Mouse (Mus musculus): ENCODE measurements around the gene Abhd8. TPM values are rescaled to one million over a fixed set of nuclear protein-coding genes. Genes with fewer than 3 reads are reported as not detected.
A peak's percentile ranks its signal among the peaks of the same experiment; 100 is the strongest.

Gene Abhd8
- polyA plus RNA-seq, 1 experiment = 2.6 TPM

DNA sequence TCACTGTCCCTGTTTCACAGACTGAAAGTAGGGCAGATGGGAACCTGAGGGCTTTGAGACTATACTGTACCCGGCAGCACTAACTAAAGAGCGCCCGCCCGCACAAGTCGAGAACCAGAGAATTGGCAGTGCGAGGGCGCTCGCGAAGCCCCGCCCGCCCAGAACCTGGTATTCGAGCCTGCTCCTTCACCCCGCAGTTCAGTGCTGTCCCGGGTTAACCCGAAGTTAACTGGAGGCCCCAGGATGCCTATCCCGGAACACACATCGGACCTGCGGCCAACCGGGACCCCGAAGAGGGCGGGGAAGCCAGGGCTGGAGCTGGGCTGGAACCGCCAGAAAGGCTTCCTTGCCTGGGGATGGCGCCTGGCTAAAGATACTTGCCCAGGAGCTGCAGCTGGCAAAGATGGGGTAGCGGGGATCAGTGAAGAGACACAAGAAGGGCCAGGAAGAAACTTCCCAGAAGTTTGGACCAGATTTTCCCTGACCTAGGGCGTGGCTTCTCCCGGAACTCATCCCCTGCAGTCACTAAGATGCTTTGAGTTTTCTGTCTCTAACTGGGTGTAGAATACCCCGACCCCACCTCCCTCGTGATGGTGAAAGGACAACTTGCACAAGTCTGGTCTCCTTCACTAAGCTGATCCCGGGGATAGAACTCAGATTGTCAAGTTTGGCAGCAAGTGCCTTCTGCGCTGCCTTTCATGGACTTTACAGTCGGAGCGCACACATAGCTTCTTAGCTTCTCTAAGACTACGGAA lies 24.4 kb upstream of the Abhd8 start, which contains the start of gene Gtpbp3:
Gene Gtpbp3, plus strand, starts transcription at position 413 of the 755 bp plus-strand sequence.
- H3K27ac ChIP-seq (replicated peaks; ENCODE audit: low read depth, low read length) = peak within 1 kb of the TSS; percentile 80
- peaks cover 14% of the 10 kb centered on the region for H3K4me1 ChIP-seq (ENCODE audit: control insufficient read depth, insufficient read depth, insufficient read length, low read length)
- H3K4me3 ChIP-seq (ENCODE audit: insufficient read depth, low read depth, low read length) = peak within 1 kb of the TSS; percentile 70

DNA sequence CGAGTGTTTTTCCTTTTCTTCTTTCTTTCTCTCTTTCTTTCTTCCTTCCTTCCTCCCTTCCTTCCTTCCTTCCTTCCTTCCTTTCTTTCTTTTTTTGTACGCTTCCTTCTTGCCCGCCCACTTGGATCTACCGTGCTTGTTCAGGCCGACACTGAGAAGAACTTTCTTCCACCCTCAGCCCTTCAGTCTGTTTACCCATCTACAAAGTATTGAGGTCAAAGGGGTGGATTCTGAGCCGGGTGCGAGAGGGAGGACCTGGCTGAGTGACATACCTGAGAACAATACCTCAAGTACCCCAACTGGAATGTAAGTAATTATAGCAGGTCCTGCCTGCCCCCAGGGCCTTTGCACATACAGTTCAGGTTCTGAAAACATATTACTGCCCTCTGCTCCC lies 22.7 kb upstream of the Abhd8 start:
- H3K27ac ChIP-seq (replicated peaks; ENCODE audit: low read depth, low read length) = peak overlapping the region; percentile 68
- peaks cover 14% of the 10 kb centered on the region for H3K4me1 ChIP-seq (ENCODE audit: control insufficient read depth, insufficient read depth, insufficient read length, low read length)
- peak overlapping the region; percentile 33 for H3K4me3 ChIP-seq (ENCODE audit: insufficient read depth, low read depth, low read length)

DNA sequence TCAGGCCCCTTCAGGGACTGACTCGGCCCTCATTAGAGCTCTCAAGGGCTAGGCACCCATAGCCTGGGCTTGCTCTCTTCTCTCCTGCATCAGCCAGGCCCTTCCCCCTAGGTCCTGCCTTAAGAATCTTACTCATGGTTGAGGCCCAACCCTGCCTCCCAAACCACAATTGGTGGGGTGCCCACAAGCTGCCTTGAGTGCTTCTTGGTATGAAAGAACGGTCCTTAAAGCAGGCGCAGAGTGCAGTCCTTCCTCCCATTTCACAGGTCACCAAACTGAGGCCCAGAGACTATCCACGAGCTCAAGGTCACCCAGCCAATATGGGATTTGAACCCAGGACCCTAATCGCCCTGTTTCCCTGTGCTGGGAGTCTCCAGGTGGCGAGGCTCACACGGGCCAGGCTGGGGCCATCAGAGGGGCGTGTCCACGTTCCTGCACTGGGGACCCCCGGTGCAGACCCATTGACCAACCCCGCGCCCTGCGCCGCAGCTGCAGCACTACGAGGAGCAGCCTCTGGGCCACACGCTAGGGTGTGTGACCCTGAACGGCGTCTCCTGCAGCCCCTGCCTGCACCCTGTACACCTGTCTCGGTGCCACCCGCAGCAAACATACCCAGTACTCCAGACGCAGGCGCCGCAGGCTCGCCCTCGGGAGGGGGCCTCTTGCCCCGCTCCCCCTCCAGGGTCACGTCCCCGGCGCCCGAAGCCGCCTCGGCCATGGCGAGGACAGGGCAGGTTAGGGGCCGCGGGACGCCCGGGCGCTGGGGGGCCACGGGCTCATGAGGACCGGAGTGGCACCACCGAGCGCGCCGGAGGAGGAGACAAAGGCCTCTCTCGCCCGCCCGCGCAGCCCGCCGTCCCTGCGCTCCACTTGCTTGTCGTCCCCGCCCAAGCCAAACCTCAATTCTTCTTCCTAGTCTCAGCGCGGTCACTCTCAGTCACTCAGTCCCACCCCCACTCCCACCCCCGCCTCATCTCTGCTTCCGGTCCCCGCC lies 22.0 kb upstream of the Abhd8 start, which contains the start of gene Ano8:
Gene Ano8, minus strand, starts transcription at position 822 of the 994 bp plus-strand sequence.
- peaks cover 14% of the 10 kb centered on the region for H3K4me1 ChIP-seq (ENCODE audit: control insufficient read depth, insufficient read depth, insufficient read length, low read length)
- peak within 1 kb of the TSS; percentile 68 for H3K27ac ChIP-seq (replicated peaks; ENCODE audit: low read depth, low read length)
- H3K4me3 ChIP-seq (ENCODE audit: insufficient read depth, low read depth, low read length) = peak within 1 kb of the TSS; percentile 86

DNA sequence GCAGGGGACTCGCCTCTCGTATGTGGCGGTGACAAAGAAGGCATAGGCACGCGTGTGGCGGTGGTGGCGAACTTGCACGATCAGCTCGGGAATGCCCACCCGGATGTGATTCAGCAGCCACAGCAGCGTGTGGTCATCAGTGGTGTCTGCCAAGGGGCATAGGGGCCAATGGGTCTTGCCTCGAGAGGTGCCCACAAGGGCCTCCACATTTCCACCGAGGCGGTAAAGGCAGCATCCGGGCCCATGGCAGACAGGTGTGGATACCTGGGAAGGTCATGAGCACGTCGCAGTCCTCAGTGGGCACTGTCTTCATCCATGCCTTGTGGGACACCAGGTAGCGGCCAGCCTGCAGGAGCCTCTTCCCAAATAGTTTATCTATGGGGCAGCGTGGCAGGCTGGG lies 21.3 kb upstream of the Abhd8 start:
- peaks cover 14% of the 10 kb centered on the region for H3K4me1 ChIP-seq (ENCODE audit: control insufficient read depth, insufficient read depth, insufficient read length, low read length)
- peak overlapping the region; percentile 86 for H3K4me3 ChIP-seq (ENCODE audit: insufficient read depth, low read depth, low read length)
- H3K27ac ChIP-seq (replicated peaks; ENCODE audit: low read depth, low read length) = no peak overlapping the region

DNA sequence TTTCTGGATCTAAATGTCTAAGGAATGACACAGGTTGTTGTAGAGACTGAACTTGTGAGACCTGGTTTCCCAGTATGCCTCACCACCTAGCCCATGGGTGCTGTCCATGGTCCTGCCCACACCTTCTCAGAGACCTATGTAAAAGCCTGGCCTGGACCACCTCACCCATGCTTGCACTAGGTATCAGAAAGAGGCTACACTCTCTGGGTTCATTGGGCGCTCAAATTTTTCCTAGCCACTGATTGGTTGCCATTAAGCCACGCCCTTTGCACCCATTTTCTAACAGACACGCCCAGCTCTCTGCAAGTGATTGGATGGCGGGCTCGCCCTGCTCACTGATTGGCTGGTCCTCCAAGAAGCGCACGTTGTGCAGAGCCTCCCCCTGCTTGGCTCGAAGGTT lies 20.5 kb upstream of the Abhd8 start:
- Histone ChIP-seq H3K4me3 (ENCODE audit: insufficient read depth, low read depth, low read length) (no peak overlapping the region), H3K4me1 (ENCODE audit: control insufficient read depth, insufficient read depth, insufficient read length, low read length) (peaks cover 9% of the 10 kb centered on the region), H3K27ac (replicated peaks; ENCODE audit: low read depth, low read length) (no peak overlapping the region)

DNA sequence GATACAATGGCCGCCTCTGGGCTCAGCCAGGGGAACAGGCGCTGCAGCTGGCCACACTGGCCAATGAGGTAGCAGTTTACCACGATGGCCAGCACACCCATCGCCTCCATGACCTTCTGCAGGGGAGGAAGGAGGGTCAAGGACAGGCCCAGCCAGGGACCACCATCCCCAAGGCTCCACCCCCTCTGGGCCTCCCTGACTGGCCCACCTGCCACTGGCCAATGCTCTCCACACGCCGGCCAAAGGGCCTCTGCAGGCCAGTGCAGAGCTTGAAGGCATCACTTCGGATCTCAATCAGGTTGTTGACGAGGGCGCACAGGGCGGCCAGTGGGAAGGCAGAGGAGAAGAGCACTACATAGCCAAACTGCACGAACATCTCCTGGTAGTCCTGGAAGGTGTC lies 15.5 kb upstream of the Abhd8 start:
- H3K4me1 ChIP-seq (ENCODE audit: control insufficient read depth, insufficient read depth, insufficient read length, low read length) = peaks cover 8% of the 10 kb centered on the region
- no peak overlapping the region for H3K27ac ChIP-seq (replicated peaks; ENCODE audit: low read depth, low read length)
- H3K4me3 ChIP-seq (ENCODE audit: insufficient read depth, low read depth, low read length) = no peak overlapping the region

DNA sequence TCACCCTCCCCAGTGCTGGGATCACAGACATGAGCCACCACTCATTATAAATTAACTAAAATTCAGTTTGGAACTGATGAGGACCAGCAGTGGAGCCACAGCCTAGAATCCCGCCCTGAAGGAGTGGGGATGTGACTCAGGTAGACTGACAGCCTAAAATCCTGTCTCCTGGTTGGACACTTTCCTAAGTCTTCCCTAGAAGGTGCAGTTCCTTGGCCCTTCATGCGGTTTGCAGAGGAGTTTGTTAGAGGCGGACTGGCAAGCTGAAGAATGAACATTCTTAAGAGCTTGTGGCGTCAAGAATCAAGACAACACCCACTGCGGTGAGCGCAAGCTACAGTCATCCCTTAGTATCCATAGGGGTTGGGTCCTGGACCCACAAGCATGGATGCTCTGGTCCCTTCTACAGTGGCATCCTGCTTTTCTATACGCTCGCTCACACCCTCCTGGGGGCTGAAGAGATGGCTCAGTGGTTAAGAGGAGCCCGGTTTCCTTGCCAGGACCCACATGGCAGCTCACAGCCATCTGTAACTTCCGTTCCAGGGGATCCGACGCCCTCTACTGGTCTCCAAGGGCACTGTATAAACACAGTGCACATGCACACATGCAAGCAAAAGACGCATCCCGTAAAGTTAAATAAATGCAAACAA lies 13.9 kb upstream of the Abhd8 start:
- H3K4me3 ChIP-seq (ENCODE audit: insufficient read depth, low read depth, low read length) = no peak overlapping the region
- H3K4me1 ChIP-seq (ENCODE audit: control insufficient read depth, insufficient read depth, insufficient read length, low read length) = peaks cover 8% of the 10 kb centered on the region
- no peak overlapping the region for H3K27ac ChIP-seq (replicated peaks; ENCODE audit: low read depth, low read length)

DNA sequence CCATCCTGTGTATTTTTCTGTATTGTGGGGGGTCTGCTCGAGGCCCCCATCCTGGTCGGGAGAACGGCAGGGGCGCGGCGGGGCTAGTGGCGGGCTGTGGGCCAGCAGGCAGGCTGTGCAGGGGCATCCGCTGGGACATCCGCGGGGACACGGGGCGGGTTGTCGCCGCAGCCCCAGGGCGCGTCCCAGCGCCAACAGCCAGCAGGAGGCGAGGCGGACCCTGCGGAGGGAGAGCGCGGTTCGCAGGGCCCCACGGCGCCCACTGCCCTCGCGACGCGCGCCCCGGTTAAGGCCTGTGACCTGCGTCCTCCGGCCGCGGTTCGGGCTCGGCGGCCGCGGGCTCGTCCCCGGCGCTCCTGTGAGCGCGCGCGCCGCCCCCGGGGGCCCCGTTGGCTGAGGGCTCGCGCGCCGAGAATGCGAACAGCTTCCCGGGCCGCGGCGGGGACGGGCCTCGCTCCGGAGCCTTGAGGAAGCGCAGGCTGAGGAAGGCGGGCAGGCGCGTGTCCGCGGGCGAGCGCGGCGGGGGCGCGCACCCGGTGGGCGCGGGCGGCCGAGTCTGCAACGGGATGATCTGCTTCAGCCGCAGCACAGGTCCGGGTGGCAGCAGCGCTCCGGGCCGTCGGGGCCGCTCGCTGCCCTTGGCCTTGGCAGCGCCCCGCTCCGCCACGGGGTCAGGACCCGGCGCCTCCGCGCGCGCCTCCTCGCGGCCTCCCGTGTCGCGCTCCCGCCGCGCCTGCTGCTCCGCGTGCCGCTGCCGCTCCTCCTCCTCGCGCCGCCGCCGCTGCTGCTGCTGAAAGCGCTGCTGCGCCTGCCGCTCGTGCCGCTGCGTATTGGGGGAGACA lies 12.9 kb upstream of the Abhd8 start:
- peak overlapping the region; percentile 81 for H3K27ac ChIP-seq (replicated peaks; ENCODE audit: low read depth, low read length)
- peaks cover 8% of the 10 kb centered on the region for H3K4me1 ChIP-seq (ENCODE audit: control insufficient read depth, insufficient read depth, insufficient read length, low read length)
- H3K4me3 ChIP-seq (ENCODE audit: insufficient read depth, low read depth, low read length) = peak overlapping the region; percentile 81

DNA sequence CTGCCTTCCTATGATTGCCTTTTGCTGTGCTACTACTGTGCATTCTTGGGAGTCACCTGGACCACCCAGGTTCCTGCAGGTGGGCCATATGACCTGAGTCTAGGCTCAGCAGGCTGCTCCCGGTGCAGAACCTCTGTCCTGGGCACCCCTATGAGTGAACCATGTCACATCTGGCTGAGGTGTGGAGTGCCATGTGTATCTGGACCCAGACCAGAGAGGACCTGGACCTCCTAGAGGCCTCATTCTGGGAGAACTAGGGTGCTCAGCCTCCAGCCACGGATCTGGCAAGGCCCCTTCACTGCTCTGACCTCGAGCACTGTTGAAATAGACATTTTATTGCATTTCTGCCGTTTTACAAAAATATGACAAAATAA lies 12.2 kb upstream of the Abhd8 start:
- Histone ChIP-seq H3K4me1 (ENCODE audit: control insufficient read depth, insufficient read depth, insufficient read length, low read length) (peaks cover 8% of the 10 kb centered on the region), H3K27ac (replicated peaks; ENCODE audit: low read depth, low read length) (0 out of 2 replicates have a peak overlapping the region, but pooled peaks have one; percentile 81), H3K4me3 (ENCODE audit: insufficient read depth, low read depth, low read length) (peak overlapping the region; percentile 81)

DNA sequence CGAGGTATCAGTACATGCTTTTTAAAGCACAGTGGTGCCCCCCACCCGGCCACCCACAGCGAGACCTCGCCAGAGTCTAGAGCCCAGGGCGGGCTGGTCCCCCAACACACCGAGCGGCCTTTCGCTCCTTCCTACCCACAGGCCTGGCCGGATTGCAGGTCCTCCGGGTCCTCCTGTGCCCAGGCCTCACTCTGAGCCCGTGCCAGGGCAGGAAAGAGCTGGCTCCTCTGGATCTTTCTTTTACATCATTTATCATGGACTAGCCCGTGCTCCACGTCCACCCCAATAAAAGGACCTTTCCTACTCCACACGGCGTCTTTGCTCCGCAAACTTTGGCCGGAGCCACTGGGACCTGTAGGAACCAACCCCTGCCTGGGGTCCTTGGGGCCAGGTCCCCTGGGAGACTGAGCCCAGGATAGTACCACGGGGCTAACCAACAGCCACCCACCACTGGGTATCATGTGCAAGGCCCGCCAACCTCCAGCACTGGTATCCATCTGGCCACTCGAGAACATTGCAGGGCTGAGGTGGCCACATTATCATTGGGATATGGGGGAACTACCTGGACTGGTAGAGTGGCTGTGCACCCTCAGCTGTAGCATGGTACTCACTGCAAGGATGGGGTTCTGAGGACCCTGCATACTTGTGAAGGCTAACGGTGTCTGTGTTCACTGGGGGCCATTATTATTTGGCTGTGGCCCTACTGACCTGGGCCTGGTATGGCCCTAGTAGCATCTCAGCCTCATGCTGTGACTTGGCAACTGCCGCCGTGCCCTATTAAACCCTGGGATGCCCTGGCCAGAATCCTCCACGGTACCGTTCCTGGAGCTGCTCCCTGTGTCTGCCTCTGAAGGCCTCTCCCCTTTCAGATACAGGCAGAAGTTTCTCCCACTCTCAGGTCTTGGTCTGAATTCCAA lies 11.6 kb upstream of the Abhd8 start:
- Histone ChIP-seq H3K4me1 (ENCODE audit: control insufficient read depth, insufficient read depth, insufficient read length, low read length) (peaks cover 8% of the 10 kb centered on the region), H3K27ac (replicated peaks; ENCODE audit: low read depth, low read length) (no peak overlapping the region), H3K4me3 (ENCODE audit: insufficient read depth, low read depth, low read length) (no peak overlapping the region)

DNA sequence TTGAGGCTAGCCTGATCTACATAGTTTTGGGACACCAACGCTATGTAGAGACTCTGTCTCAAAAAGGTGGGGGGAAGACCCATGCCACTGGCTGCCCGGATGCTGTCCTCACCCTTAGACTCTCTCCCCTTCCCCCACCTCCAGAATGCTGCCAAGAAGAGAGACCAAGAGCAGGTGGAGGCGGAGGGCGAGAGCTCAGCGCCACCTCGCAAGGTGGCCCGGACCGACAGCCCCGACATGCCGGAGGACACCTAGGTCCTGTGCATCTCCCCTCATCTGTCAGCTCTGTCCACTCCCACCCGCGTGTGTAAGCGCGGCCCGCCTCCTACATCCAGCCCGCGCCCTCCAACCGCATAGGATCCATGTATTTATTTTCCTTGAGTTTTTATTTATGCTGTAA lies 10.9 kb upstream of the Abhd8 start:
- Histone ChIP-seq H3K4me1 (ENCODE audit: control insufficient read depth, insufficient read depth, insufficient read length, low read length) (peaks cover 11% of the 10 kb centered on the region), H3K4me3 (ENCODE audit: insufficient read depth, low read depth, low read length) (no peak overlapping the region), H3K27ac (replicated peaks; ENCODE audit: low read depth, low read length) (no peak overlapping the region)

DNA sequence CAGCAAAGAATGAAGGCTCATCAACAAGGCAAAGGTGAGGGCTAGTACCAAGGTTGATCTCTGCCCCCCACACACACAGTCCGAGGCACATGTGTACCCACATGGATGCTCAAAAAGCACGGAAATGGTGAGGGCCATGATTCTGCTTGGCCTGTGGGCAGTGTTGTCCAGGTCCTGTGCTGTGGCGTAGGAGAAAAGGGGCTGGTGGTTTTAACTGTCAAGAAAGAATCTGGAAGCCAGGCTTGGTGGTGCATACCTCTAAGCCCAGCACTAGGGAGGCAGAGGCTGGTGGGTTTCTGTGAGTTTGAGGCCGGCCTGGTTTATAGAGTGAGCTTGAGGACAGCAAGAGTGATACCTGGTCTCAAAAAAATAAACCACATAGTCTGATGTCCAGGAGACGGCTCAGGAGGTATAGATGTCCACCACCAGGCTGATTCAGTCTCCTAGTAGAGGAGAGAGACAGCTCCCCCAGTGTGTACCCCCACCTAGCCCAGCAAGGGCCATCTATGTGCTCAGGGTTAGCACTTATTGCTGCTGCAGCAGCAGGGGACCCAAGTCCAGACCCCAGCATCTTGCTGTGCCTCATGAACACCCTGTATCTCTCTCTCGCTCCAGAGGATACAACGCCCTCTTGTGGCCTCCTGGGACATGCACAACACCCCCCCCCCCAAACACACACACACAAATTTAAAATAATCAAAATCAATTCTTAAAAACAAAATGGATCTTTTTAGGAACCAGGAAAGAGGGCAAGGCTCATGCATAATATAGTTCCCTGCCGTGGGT lies 9.3 kb upstream of the Abhd8 start:
- Histone ChIP-seq H3K4me3 (ENCODE audit: insufficient read depth, low read depth, low read length) (no peak overlapping the region), H3K4me1 (ENCODE audit: control insufficient read depth, insufficient read depth, insufficient read length, low read length) (peaks cover 11% of the 10 kb centered on the region), H3K27ac (replicated peaks; ENCODE audit: low read depth, low read length) (no peak overlapping the region)

DNA sequence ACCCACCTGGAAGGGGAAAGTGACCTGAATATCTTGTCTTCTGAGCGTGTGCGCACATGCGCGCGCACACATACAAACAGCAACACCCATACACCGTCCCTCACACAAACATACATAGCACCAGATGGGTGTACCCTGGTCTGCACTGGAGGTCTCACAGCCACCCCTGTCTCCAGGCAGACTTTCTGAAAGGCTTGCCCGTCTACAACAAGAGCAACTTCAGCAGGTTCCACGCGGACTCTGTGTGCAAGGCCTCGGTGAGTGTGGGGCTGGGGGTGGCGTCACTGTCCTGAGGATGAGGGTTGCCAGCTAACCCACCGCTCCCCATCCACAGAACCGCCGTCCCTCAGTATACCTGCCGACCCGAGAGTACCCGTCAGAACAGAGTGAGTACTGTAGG lies 8.4 kb upstream of the Abhd8 start:
- H3K4me1 ChIP-seq (ENCODE audit: control insufficient read depth, insufficient read depth, insufficient read length, low read length) = peaks cover 8% of the 10 kb centered on the region; the same call in 1 of the 2 replicates
- no peak overlapping the region for H3K4me3 ChIP-seq (ENCODE audit: insufficient read depth, low read depth, low read length)
- no peak overlapping the region for H3K27ac ChIP-seq (replicated peaks; ENCODE audit: low read depth, low read length)

Data from brown adipose tissue, adult 24 weeks (tissue).